Mouse (Mus musculus): ENCODE results near the gene D630003M21Rik.

- TF ChIP-seq EP300 (optimal IDR thresholded peaks at IDR 0.05) (no peak), CTCF (IDR thresholded peaks at IDR 0.05; ENCODE audit: low read depth) (no peak)
These were observed 41.0 kb upstream of the D630003M21Rik start for GRCm38 (mm10) chr2:158270017-158270416.
